Comparison of ENCODE assay signal across 25 mouse cellular contexts in genomic region chr17:66379308-66379707, GRCm38 (mm10).
A peak's percentile ranks its signal among the peaks of the same experiment; 100 is the strongest.
DNase-seq lines count a peak whose midpoint lies in the region; ATAC-seq and TF ChIP-seq lines count a peak whose summit lies in the region.
"Had no signal": no experiment of that assay in that cellular context is flagged by ENCODE, and none has a peak within 500 bp of the region (broad histone marks: within the 10 kb centered on the region; RNA-seq: fewer than 3 reads in every experiment).

No protein-coding gene starts in this region.

- no peak for TF ChIP-seq POLR2A in ES-Bruce4 (IDR thresholded peaks at IDR 0.05; ENCODE audit: insufficient read depth, low read length)
- no peak for TF ChIP-seq POLR2A in thymus, adult 2 months (IDR thresholded peaks at IDR 0.05; ENCODE audit: control insufficient read depth, extremely low read depth, insufficient read depth, low read length, poor library complexity)

- no peaks in the 10 kb centered on the region for H3K9me3 ChIP-seq in forebrain, embryonic 10.5 days
- H3K9me3 ChIP-seq in forebrain, postnatal 0 days (ENCODE audit: low read length), result no peaks in the 10 kb centered on the region
- peaks cover 68% of the 10 kb centered on the region for H3K9me3 ChIP-seq in megakaryocyte, embryonic 14.5 days
- H3K9me3 ChIP-seq in ES-Bruce4 (replicated peaks; ENCODE audit: control insufficient read depth, insufficient read depth, low read length, poor library complexity, severe bottlenecking), result no peaks in the 10 kb centered on the region
- H3K9me3 ChIP-seq: embryonic facial prominence, embryonic 10.5 days; embryonic facial prominence, embryonic 13.5 days; forebrain, embryonic 13.5 days; heart, embryonic 12.5 days; heart, embryonic 15.5 days; hindbrain, embryonic 12.5 days; hindbrain, embryonic 15.5 days had no signal

- peaks cover 92% of the 10 kb centered on the region for H3K36me3 ChIP-seq in forebrain, embryonic 10.5 days (replicated peaks)
- H3K36me3 ChIP-seq in forebrain, postnatal 0 days (ENCODE audit: insufficient read depth), result peaks cover 26% of the 10 kb centered on the region
- H3K36me3 ChIP-seq in megakaryocyte, embryonic 14.5 days (replicated peaks; ENCODE audit: low read length), result no peaks in the 10 kb centered on the region
- H3K36me3 ChIP-seq in ES-Bruce4 (ENCODE audit: control insufficient read depth, insufficient read depth, low read length, poor library complexity, severe bottlenecking), result peaks cover 20% of the 10 kb centered on the region
- no peaks in the 10 kb centered on the region for H3K36me3 ChIP-seq in thymus, adult 2 months (ENCODE audit: control insufficient read depth, insufficient read depth, low read length)
- H3K36me3 ChIP-seq: heart, embryonic 15.5 days had no signal

- H3K4me3 ChIP-seq in forebrain, embryonic 10.5 days, result no peak overlapping the region
- no peak overlapping the region for H3K4me3 ChIP-seq in forebrain, postnatal 0 days (ENCODE audit: low read depth, low read length)
- peak overlapping the region; percentile 4 for H3K4me3 ChIP-seq in megakaryocyte, embryonic 14.5 days (replicated peaks)
- H3K4me3 ChIP-seq in ES-Bruce4 (ENCODE audit: low read depth, low read length), result peak overlapping the region; percentile 16
- no peak overlapping the region for H3K4me3 ChIP-seq in thymus, adult 2 months (ENCODE audit: control insufficient read depth, insufficient read depth, low read length)
- H3K4me3 ChIP-seq: embryonic facial prominence, embryonic 10.5 days; embryonic facial prominence, embryonic 13.5 days; erythroblast, embryonic 14.5 days; forebrain, embryonic 13.5 days; gastrocnemius, adult 2 months; heart, embryonic 12.5 days; heart, embryonic 15.5 days; hindbrain, embryonic 12.5 days; hindbrain, embryonic 15.5 days had no signal

- no peak for ATAC-seq in forebrain, postnatal 0 days
- no peak for ATAC-seq in megakaryocyte, adult 5-6 weeks (ENCODE audit: poor library complexity, severe bottlenecking)
- ATAC-seq: CD4-positive, CD25-positive, alpha-beta regulatory T cell, adult 4 months; forebrain, embryonic 13.5 days; forebrain, embryonic 16.5 days; intestine, postnatal 0 days had no signal

- no peak for DNase-seq in forebrain, embryonic 10.5 days (ENCODE audit: extremely low spot score, low spot score)
- DNase-seq in forebrain, postnatal 0 days, result no peak
- DNase-seq in thymus, adult 2 months, result no peak
- DNase-seq: adrenal gland, adult 2 months; adrenal gland, postnatal 14 days; embryo, embryonic 11 days; gastrocnemius, adult 2 months; gastrocnemius, postnatal 14 days; heart, adult 18-20 months; heart, postnatal 10 days; heart, postnatal 4 days had no signal

- no peaks in the 10 kb centered on the region for H3K27me3 ChIP-seq in forebrain, embryonic 10.5 days (ENCODE audit: poor library complexity, severe bottlenecking)
- no peaks in the 10 kb centered on the region for H3K27me3 ChIP-seq in forebrain, postnatal 0 days (ENCODE audit: insufficient read depth, low read length)
- no peaks in the 10 kb centered on the region for H3K27me3 ChIP-seq in megakaryocyte, embryonic 14.5 days (replicated peaks)
- H3K27me3 ChIP-seq in ES-Bruce4 (ENCODE audit: control insufficient read depth, insufficient read depth, low read length, poor library complexity, severe bottlenecking), result no peaks in the 10 kb centered on the region
- H3K27me3 ChIP-seq in thymus, adult 2 months (ENCODE audit: control insufficient read depth, insufficient read depth, low read length), result no peaks in the 10 kb centered on the region
- H3K27me3 ChIP-seq: embryonic facial prominence, embryonic 13.5 days; forebrain, embryonic 13.5 days; heart, embryonic 15.5 days; hindbrain, embryonic 12.5 days; hindbrain, embryonic 15.5 days had no signal

- no peak overlapping the region for H3K4me2 ChIP-seq in forebrain, postnatal 0 days (ENCODE audit: low read depth)
- H3K4me2 ChIP-seq: embryonic facial prominence, embryonic 13.5 days; forebrain, embryonic 13.5 days; heart, embryonic 12.5 days; heart, embryonic 15.5 days; hindbrain, embryonic 12.5 days; hindbrain, embryonic 15.5 days had no signal

- H3K27ac ChIP-seq in forebrain, embryonic 10.5 days, result peak overlapping the region; percentile 44; the same call in 1 of the 2 replicates
- no peak overlapping the region for H3K27ac ChIP-seq in forebrain, postnatal 0 days (ENCODE audit: low read depth, low read length)
- H3K27ac ChIP-seq in ES-Bruce4 (ENCODE audit: insufficient read depth, low read length), result no peak overlapping the region
- H3K27ac ChIP-seq in thymus, adult 2 months (ENCODE audit: control insufficient read depth, insufficient read depth, low read length), result no peak overlapping the region
- H3K27ac ChIP-seq: embryonic facial prominence, embryonic 13.5 days; forebrain, embryonic 13.5 days; gastrocnemius, adult 2 months; heart, embryonic 15.5 days; hindbrain, embryonic 12.5 days; hindbrain, embryonic 15.5 days had no signal

- TF ChIP-seq EP300 in ES-Bruce4 (IDR thresholded peaks at IDR 0.05; ENCODE audit: insufficient read depth, low read depth, low read length), result no peak

- peaks cover 14% of the 10 kb centered on the region for H3K4me1 ChIP-seq in forebrain, embryonic 10.5 days
- H3K4me1 ChIP-seq in forebrain, postnatal 0 days (ENCODE audit: insufficient read depth), result no peaks in the 10 kb centered on the region
- no peaks in the 10 kb centered on the region for H3K4me1 ChIP-seq in megakaryocyte, embryonic 14.5 days
- peaks cover 6% of the 10 kb centered on the region for H3K4me1 ChIP-seq in ES-Bruce4 (ENCODE audit: control insufficient read depth, insufficient read depth, low read length)
- no peaks in the 10 kb centered on the region for H3K4me1 ChIP-seq in thymus, adult 2 months (replicated peaks; ENCODE audit: control insufficient read depth, insufficient read depth, low read length)
- H3K4me1 ChIP-seq: hindbrain, embryonic 15.5 days had no signal

- 96% methylated on average over 24 of the region's 24 CpGs for WGBS in forebrain, embryonic 10.5 days
- 97% methylated on average over 24 of the region's 24 CpGs for WGBS in forebrain, postnatal 0 days
- 96% methylated on average over 24 of the region's 24 CpGs for WGBS in thymus, adult 2 months

- H3K9ac ChIP-seq in forebrain, postnatal 0 days, result no peak overlapping the region
- no peak overlapping the region for H3K9ac ChIP-seq in ES-Bruce4 (ENCODE audit: low read depth, poor library complexity, severe bottlenecking)
- H3K9ac ChIP-seq: embryonic facial prominence, embryonic 13.5 days; forebrain, embryonic 13.5 days; heart, embryonic 12.5 days; heart, embryonic 15.5 days; hindbrain, embryonic 12.5 days; hindbrain, embryonic 15.5 days had no signal

- TF ChIP-seq CTCF in forebrain, postnatal 0 days (IDR thresholded peaks at IDR 0.05; ENCODE audit: low read depth), result no peak
- TF ChIP-seq CTCF in ES-Bruce4 (IDR thresholded peaks at IDR 0.05; ENCODE audit: low read depth, low read length), result no peak
- no peak for TF ChIP-seq CTCF in thymus, adult 2 months (IDR thresholded peaks at IDR 0.05; ENCODE audit: borderline replicate concordance, control insufficient read depth, extremely low read depth, insufficient read depth, low read length, poor library complexity)

Comparison
In these comparisons a context has a peak if more than half of its experiments do, and no peak if none do; other contexts are left out.
1. H3K4me3 ChIP-seq: peak in megakaryocyte, embryonic 14.5 days (single experiment) and ES-Bruce4 (single experiment); none in forebrain, embryonic 10.5 days (single experiment), forebrain, postnatal 0 days (single experiment) and thymus, adult 2 months (single experiment).